Mouse (Mus musculus) hindbrain, embryonic 16.5 days (tissue): ENCODE measurements around the gene Hmx1. TPM values are rescaled to one million over a fixed set of nuclear protein-coding genes. Genes with fewer than 3 reads are reported as not detected.

ENCODE experiments used
- ATAC-seq: fragments of 200-750 bp; cut with Nextera tagmentation; 2 replicates; pipeline ENCODE4 v1.8.0; 2017; ENCODE audit warnings: moderate TSS enrichment, moderate library complexity
- H3K27ac ChIP-seq: fragments of 300-500 bp; sonication (generic); 2 replicates; pipeline ENCODE4 v1.5.1; 2014; ENCODE audit warnings: low read depth, mild to moderate bottlenecking, control low read depth, low read length, moderate library complexity
- H3K27me3 ChIP-seq: fragments of 300-500 bp; sonication (generic); replicated peaks from 2 replicates; pipeline ENCODE4 v1.6.1; 2014; ENCODE audit warnings: low read length; ENCODE audit not compliant: control insufficient read depth, insufficient read depth
- H3K36me3 ChIP-seq: fragments of 300-500 bp; sonication (generic); 2 replicates; pipeline ENCODE4 v1.6.1; 2014; ENCODE audit warnings: mild to moderate bottlenecking, low read length, moderate library complexity, mixed read lengths; ENCODE audit not compliant: control insufficient read depth, insufficient read depth
- H3K4me1 ChIP-seq: fragments of 300-500 bp; sonication (generic); 2 replicates; pipeline ENCODE4 v1.6.1; 2014; ENCODE audit warnings: low read depth, low read length; ENCODE audit not compliant: control insufficient read depth, insufficient read depth
- H3K4me2 ChIP-seq: fragments of 300-500 bp; sonication (generic); 2 replicates; pipeline ENCODE4 v1.6.1; 2014; ENCODE audit warnings: mild to moderate bottlenecking, low read length, control low read depth, moderate library complexity
- H3K4me3 ChIP-seq: fragments of 300-500 bp; sonication (generic); 2 replicates; pipeline ENCODE4 v1.5.1; 2014; ENCODE audit warnings: mild to moderate bottlenecking, low read length, control low read depth, moderate library complexity
- H3K9ac ChIP-seq: fragments of 300-500 bp; sonication (generic); 2 replicates; pipeline ENCODE4 v1.6.1; 2014; ENCODE audit warnings: low read depth, mild to moderate bottlenecking, control low read depth, low read length, moderate library complexity
- H3K9me3 ChIP-seq: fragments of 300-500 bp; sonication (generic); 2 replicates; pipeline ENCODE4 v1.6.1; 2014; ENCODE audit warnings: mild to moderate bottlenecking, low read length, moderate library complexity; ENCODE audit not compliant: control insufficient read depth
- WGBS: fragments of 180-500 bp; shearing (Covaris S2); extraction: QIAGEN DNeasy Blood & Tissue Kit; methylation state at CpG from one replicate; pipeline ENCODE4 v1.1.7; 2014; 5-methylcytosine and 5-hydroxymethylcytosine counted together
- polyA plus RNA-seq: library from polyadenylated mRNA; unstranded; fragments of >200 nt; fragmentation: Nextera tagmentation; extraction: Ambion mirVana; gene quantifications from 2 replicates; pipeline ENCODE4 v1.2.1, GENCODE M21; 2015

Hmx1 gene
- polyA plus RNA-seq, 1 experiment from 2014 or later = 0.10 TPM

DNA sequence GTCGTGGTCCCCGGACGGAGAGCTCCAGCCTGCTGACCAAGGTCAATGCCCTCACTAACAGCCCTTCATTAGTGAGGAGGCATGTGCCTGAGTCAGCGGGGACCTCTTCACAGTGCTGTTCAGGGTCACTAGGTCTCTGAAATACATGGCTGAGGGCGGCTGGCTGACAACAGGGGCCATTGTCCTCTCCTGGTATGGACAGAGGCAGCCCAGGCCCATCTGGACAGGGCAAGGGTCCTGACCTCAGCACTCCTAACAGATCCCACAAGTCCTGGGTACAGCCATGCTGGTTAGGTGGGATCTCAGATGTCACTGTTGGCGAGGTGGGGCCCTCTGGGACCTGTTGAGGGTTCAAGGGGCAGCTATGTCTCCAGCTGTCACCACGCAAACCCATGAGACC lies 28.8 kb downstream of the Hmx1 start:
- no peak overlapping the region for H3K9ac ChIP-seq
- peaks cover 3% of the 10 kb centered on the region for H3K27me3 ChIP-seq
- no peaks in the 10 kb centered on the region for H3K4me1 ChIP-seq
- no peaks in the 10 kb centered on the region for H3K36me3 ChIP-seq
- H3K27ac ChIP-seq = no peak overlapping the region
- no peaks in the 10 kb centered on the region for H3K9me3 ChIP-seq
- H3K4me3 ChIP-seq = no peak overlapping the region
- no peak for ATAC-seq
- no peak overlapping the region for H3K4me2 ChIP-seq
- WGBS = 24% methylated on average over 7 of the region's 7 CpGs

GRCm38 (mm10) chr5:35421622-35422021 lies 32.7 kb downstream of the Hmx1 start:
- ATAC-seq = no peak
- H3K27me3 ChIP-seq = peaks cover 3% of the 10 kb centered on the region; the same call in 1 of the 2 replicates

DNA sequence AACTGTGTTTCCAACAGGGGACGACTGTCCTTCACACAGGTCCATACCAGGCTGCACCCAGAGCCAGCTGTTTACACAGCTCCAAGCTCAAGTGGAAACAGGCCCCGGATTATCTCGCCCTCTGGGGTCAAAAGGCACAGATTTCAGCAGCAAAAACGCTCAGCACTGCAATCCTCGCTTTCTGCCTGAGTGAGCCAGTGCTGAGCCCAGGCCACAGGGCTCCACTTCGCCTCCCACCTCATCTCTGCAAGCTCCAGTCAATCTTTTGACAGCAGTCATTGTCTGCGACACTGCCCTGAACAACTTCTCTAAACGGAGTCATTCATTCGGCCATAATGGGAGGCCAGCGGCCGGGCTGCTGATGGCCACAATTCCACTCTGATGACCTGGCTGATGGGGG lies 36.3 kb downstream of the Hmx1 start:
- no peak overlapping the region for H3K4me3 ChIP-seq
- no peaks in the 10 kb centered on the region for H3K9me3 ChIP-seq
- no peak for ATAC-seq
- H3K4me2 ChIP-seq = no peak overlapping the region
- no peak overlapping the region for H3K9ac ChIP-seq
- no peaks in the 10 kb centered on the region for H3K36me3 ChIP-seq
- H3K27me3 ChIP-seq = 0 out of 2 replicates have a peak, but pooled peaks cover 2% of the 10 kb centered on the region
- WGBS = 8% methylated on average over 11 of the region's 11 CpGs
- no peak overlapping the region for H3K27ac ChIP-seq
- H3K4me1 ChIP-seq = no peaks in the 10 kb centered on the region

More at GRCm38 (mm10) chr5:35421622-35422021, 32.7 kb downstream of the Hmx1 start:
- Histone ChIP-seq H3K4me1 (no peaks in the 10 kb centered on the region), H3K4me2 (no peak overlapping the region), H3K27ac (no peak overlapping the region), H3K36me3 (no peaks in the 10 kb centered on the region), H3K9me3 (no peaks in the 10 kb centered on the region), H3K9ac (no peak overlapping the region), H3K4me3 (no peak overlapping the region)
- 80% methylated on average over 4 of the region's 4 CpGs for WGBS

GRCm38 (mm10) chr5:35427901-35428300 lies 39.0 kb downstream of the Hmx1 start:
- ATAC-seq = no peak
- 0 out of 2 replicates have a peak, but pooled peaks cover 2% of the 10 kb centered on the region for H3K27me3 ChIP-seq
- WGBS = 69% methylated on average over 6 of the region's 6 CpGs

DNA sequence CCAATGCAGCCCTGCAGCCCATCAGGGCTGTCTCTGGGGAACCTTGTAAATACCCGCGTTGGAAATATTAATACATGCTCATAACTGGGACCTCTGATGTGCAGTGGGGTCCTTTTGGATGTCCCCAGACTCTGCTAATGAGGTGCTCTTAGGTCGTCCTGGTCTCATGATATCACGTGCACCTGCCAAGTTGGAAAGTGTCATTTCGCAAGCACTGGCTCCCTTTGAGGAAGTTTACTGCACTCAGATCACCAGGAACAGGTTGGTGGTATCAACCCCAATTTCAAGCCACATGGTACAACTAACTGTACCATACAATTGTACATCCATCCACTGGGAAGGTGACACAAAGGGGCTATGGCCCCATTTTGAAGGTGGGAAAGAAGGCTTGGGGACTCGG lies 39.5 kb downstream of the Hmx1 start:
- no peak for ATAC-seq
- Histone ChIP-seq H3K27me3 (0 out of 2 replicates have a peak, but pooled peaks cover 2% of the 10 kb centered on the region), H3K4me1 (no peaks in the 10 kb centered on the region), H3K9me3 (no peaks in the 10 kb centered on the region), H3K4me2 (no peak overlapping the region), H3K4me3 (no peak overlapping the region), H3K9ac (no peak overlapping the region), H3K27ac (no peak overlapping the region), H3K36me3 (no peaks in the 10 kb centered on the region)
- 84% methylated on average over 6 of the region's 6 CpGs for WGBS

More at GRCm38 (mm10) chr5:35427901-35428300, 39.0 kb downstream of the Hmx1 start:
- H3K9me3 ChIP-seq = no peaks in the 10 kb centered on the region
- no peak overlapping the region for H3K4me2 ChIP-seq
- no peak overlapping the region for H3K4me3 ChIP-seq
- H3K4me1 ChIP-seq = no peaks in the 10 kb centered on the region
- H3K9ac ChIP-seq = no peak overlapping the region
- no peaks in the 10 kb centered on the region for H3K36me3 ChIP-seq
- H3K27ac ChIP-seq = no peak overlapping the region

DNA sequence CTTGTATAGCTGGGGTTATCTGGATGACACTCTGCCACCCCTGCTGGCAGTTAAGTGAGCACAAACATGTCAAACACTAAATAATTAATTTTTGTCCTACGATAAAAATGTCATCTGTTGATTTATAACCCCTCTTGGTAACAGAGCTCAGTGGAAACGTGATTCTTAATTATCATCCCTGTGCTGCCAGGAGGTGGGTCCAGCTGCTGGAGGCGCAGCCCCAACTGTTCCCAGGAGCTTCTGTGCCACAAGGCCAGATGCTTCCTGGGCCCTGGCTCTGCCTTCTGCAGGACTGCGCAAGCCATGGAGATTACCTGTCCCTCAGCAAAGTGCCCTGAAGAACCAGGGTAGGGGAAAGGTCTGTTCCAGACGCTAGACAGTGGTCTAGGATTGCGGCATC lies 43.2 kb downstream of the Hmx1 start:
- H3K4me1 ChIP-seq = no peaks in the 10 kb centered on the region
- H3K27me3 ChIP-seq = 0 out of 2 replicates have a peak, but pooled peaks cover 2% of the 10 kb centered on the region
- no peak overlapping the region for H3K9ac ChIP-seq
- no peak overlapping the region for H3K4me2 ChIP-seq
- no peak overlapping the region for H3K27ac ChIP-seq
- no peak for ATAC-seq
- no peaks in the 10 kb centered on the region for H3K9me3 ChIP-seq
- 61% methylated on average over 6 of the region's 6 CpGs for WGBS
- H3K4me3 ChIP-seq = no peak overlapping the region
- H3K36me3 ChIP-seq = no peaks in the 10 kb centered on the region

DNA sequence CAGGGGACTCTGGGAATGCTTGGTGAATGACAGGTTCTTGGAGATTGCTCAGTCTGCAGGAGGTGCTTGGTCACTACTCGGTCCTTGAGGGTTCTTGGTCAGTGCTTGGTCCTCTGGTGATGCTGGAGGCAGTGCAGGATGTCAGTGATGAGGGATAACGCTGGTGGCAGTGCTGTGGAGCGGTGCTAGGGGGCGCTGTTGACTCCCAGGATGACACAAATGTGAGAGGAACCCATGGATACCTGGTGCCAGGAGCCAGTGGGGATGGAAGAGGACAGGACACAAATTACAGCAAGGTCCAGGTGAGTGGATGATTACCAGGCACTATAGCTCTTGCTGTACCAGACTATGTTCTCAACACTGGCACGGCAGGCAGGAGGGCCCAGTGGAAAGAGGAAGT lies 45.1 kb downstream of the Hmx1 start:
- 41% methylated on average over 5 of the region's 5 CpGs for WGBS
- Histone ChIP-seq H3K27ac (no peak overlapping the region), H3K9me3 (no peaks in the 10 kb centered on the region), H3K27me3 (no peaks in the 10 kb centered on the region), H3K4me3 (no peak overlapping the region), H3K36me3 (no peaks in the 10 kb centered on the region), H3K4me2 (no peak overlapping the region), H3K9ac (no peak overlapping the region), H3K4me1 (no peaks in the 10 kb centered on the region)
- ATAC-seq = no peak

DNA sequence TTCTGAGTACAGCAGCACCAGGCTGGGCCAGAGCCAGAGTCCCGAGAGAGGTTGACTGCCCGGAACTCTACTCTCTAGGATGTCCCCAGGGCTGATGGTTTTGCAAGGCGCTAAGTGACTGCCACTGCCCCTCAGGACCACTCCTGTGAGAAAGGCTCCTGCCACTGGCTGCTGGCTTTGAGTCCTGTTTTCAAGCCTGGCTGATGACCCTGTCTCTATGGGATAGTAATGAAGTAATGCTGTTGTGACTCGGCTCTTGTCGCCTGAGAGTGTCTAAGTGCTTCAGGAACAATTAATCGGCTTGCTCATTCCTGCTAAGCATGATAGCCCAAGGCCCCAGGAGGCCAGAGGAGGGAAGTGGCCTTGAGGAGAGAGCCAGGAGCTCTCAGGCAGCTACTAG lies 45.8 kb downstream of the Hmx1 start:
- 42% methylated on average over 6 of the region's 6 CpGs for WGBS
- no peak overlapping the region for H3K4me2 ChIP-seq
- H3K36me3 ChIP-seq = no peaks in the 10 kb centered on the region
- no peak overlapping the region for H3K27ac ChIP-seq
- H3K27me3 ChIP-seq = no peaks in the 10 kb centered on the region
- no peaks in the 10 kb centered on the region for H3K9me3 ChIP-seq
- no peak for ATAC-seq
- no peaks in the 10 kb centered on the region for H3K4me1 ChIP-seq
- H3K9ac ChIP-seq = no peak overlapping the region
- no peak overlapping the region for H3K4me3 ChIP-seq

GRCm38 (mm10) chr5:35438805-35439204 lies 49.9 kb downstream of the Hmx1 start:
- WGBS = 86% methylated on average over 6 of the region's 6 CpGs
- no peaks in the 10 kb centered on the region for H3K9me3 ChIP-seq
- H3K9ac ChIP-seq = no peak overlapping the region
- H3K4me2 ChIP-seq = no peak overlapping the region
- H3K36me3 ChIP-seq = no peaks in the 10 kb centered on the region
- no peak overlapping the region for H3K27ac ChIP-seq
- no peak for ATAC-seq
- no peaks in the 10 kb centered on the region for H3K27me3 ChIP-seq
- H3K4me3 ChIP-seq = no peak overlapping the region
- no peaks in the 10 kb centered on the region for H3K4me1 ChIP-seq

DNA sequence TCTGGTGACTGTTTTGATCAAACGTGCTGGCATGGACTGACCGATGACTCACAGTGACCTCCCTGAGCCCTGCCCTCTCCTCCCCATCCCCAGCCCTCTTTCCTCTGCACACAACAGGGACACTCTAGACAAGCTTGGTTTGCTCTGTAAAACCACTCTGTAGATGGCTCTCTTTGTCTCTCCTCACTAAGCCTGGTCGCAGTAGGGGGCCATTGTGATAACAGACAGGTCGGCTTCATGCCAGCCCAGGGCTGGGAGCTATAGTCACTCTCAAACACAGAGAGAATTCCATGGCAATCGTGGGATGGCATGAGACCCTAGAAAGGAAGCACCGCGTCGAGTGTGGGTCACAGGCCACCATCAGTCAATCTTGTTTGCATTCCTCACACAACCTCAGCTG lies 51.6 kb downstream of the Hmx1 start:
- H3K9ac ChIP-seq = no peak overlapping the region
- H3K36me3 ChIP-seq = no peaks in the 10 kb centered on the region
- ATAC-seq = no peak
- 30% methylated on average over 8 of the region's 8 CpGs for WGBS
- H3K27ac ChIP-seq = no peak overlapping the region
- H3K4me3 ChIP-seq = no peak overlapping the region
- no peaks in the 10 kb centered on the region for H3K4me1 ChIP-seq
- no peak overlapping the region for H3K4me2 ChIP-seq
- H3K9me3 ChIP-seq = no peaks in the 10 kb centered on the region
- no peaks in the 10 kb centered on the region for H3K27me3 ChIP-seq
